Comparison of ENCODE assay signal across 25 mouse cellular contexts in genomic region chr5:20614891-20615290, GRCm38 (mm10).
DNase-seq lines count a peak whose midpoint lies in the region; ATAC-seq lines count a peak whose summit lies in the region.
"Had no signal": no experiment of that assay in that cellular context is flagged by ENCODE, and none has a peak within 500 bp of the region (broad histone marks: within the 10 kb centered on the region; RNA-seq: fewer than 3 reads in every experiment).

No protein-coding gene starts in this region.

- no peaks in the 10 kb centered on the region for H3K36me3 ChIP-seq in lung, embryonic 16.5 days (ENCODE audit: control insufficient read depth, insufficient read depth, low read length)
- H3K36me3 ChIP-seq: forebrain, embryonic 10.5 days; heart, embryonic 10.5 days; heart, embryonic 13.5 days had no signal

- no peak overlapping the region for H3K4me3 ChIP-seq in lung, embryonic 16.5 days (ENCODE audit: low read length)
- H3K4me3 ChIP-seq: forebrain, embryonic 10.5 days; forebrain, embryonic 13.5 days; gastrocnemius, adult 2 months; heart, embryonic 10.5 days; heart, embryonic 13.5 days had no signal

- peak; percentile 4 for DNase-seq in heart, adult 11 months
- DNase-seq in heart, adult 8-10 months (ENCODE audit: low spot score) = no peak
- no peak for DNase-seq in lung, postnatal 36 days
- peak; percentile 76 for DNase-seq in brain, adult 2 months (ENCODE audit: low read depth, low spot score)
- DNase-seq in telencephalon, adult 2 months (ENCODE audit: low read depth, low spot score) = peak; percentile 74
- DNase-seq: adrenal gland, adult 2 months; adrenal gland, postnatal 14 days; cerebellum, adult 11-12 months; cerebellum, adult 9-10 months; cerebellum, postnatal 14 days; gastrocnemius, adult 2 months; gastrocnemius, postnatal 14 days; heart, adult 18-20 months; heart, postnatal 14 days; heart, postnatal 4 days had no signal

- no peak overlapping the region for H3K9ac ChIP-seq in lung, embryonic 16.5 days (ENCODE audit: low read length)
- H3K9ac ChIP-seq: forebrain, embryonic 13.5 days; heart, embryonic 13.5 days; hindbrain, embryonic 14.5 days had no signal

- H3K4me2 ChIP-seq in lung, embryonic 16.5 days (ENCODE audit: low read depth, low read length) = no peak overlapping the region
- H3K4me2 ChIP-seq: forebrain, embryonic 13.5 days; heart, embryonic 13.5 days; hindbrain, embryonic 14.5 days had no signal

- peak; percentile 23; the same call in 1 of the 2 replicates for ATAC-seq in lung, embryonic 16.5 days (ENCODE audit: low read depth)
- ATAC-seq: CD4-positive, CD25-positive, alpha-beta regulatory T cell, adult 4 months; forebrain, embryonic 13.5 days; forebrain, embryonic 16.5 days; hindbrain, postnatal 0 days; inflammation-experienced regulatory T-cells, adult 6 months had no signal

- H3K9me3 ChIP-seq in lung, embryonic 16.5 days (ENCODE audit: control insufficient read depth, low read length) = no peaks in the 10 kb centered on the region
- H3K9me3 ChIP-seq: forebrain, embryonic 10.5 days; forebrain, embryonic 13.5 days; heart, embryonic 10.5 days; heart, embryonic 13.5 days had no signal

- no peaks in the 10 kb centered on the region for H3K4me1 ChIP-seq in lung, embryonic 16.5 days (replicated peaks; ENCODE audit: control insufficient read depth, insufficient read depth, low read length)
- H3K4me1 ChIP-seq: forebrain, embryonic 10.5 days; forebrain, embryonic 13.5 days; heart, embryonic 10.5 days had no signal

- no peaks in the 10 kb centered on the region for H3K27me3 ChIP-seq in lung, embryonic 16.5 days (ENCODE audit: control insufficient read depth, insufficient read depth, low read depth, low read length)
- H3K27me3 ChIP-seq: forebrain, embryonic 13.5 days; heart, embryonic 13.5 days had no signal

- WGBS in lung, embryonic 16.5 days = 55% methylated on average over 4 of the region's 4 CpGs

- H3K27ac ChIP-seq in lung, embryonic 16.5 days (ENCODE audit: low read length) = no peak overlapping the region
- H3K27ac ChIP-seq: forebrain, embryonic 10.5 days; forebrain, embryonic 13.5 days; gastrocnemius, adult 2 months; heart, embryonic 10.5 days; heart, embryonic 13.5 days; hindbrain, embryonic 14.5 days; hindbrain, postnatal 0 days had no signal

Comparison
In these comparisons a context has a peak if more than half of its experiments do, and no peak if none do; other contexts are left out.
1. DNase-seq: peak in heart, adult 11 months (single experiment), brain, adult 2 months (single experiment) and telencephalon, adult 2 months (single experiment); none in heart, adult 8-10 months (single experiment) and lung, postnatal 36 days (single experiment).